Mouse (Mus musculus) erythroblast, embryonic 14.5 days (primary cell): ENCODE data around the gene Sema3d. TPM values are rescaled to one million over a fixed set of nuclear protein-coding genes. Genes with fewer than 3 reads are reported as not detected.

Experiments used
- H3K27me3 ChIP-seq: 2 replicates; pipeline ENCODE4 v1.6.1; 2012; ENCODE audit warnings: inconsistent platforms; ENCODE audit not compliant: control insufficient read depth
- H3K36me3 ChIP-seq: 2 replicates; pipeline ENCODE4 v1.6.1; 2012; ENCODE audit warnings: mild to moderate bottlenecking, inconsistent platforms; ENCODE audit not compliant: control insufficient read depth
- H3K4me1 ChIP-seq: 2 replicates; pipeline ENCODE4 v1.6.1; 2012; ENCODE audit warnings: inconsistent platforms; ENCODE audit not compliant: control insufficient read depth
- H3K4me3 ChIP-seq: replicated peaks from 2 replicates; pipeline ENCODE3; 2012; ENCODE audit warnings: moderate library complexity, mild to moderate bottlenecking, inconsistent platforms
- H3K9me3 ChIP-seq: 2 replicates; pipeline ENCODE4 v1.6.1; 2012; ENCODE audit warnings: low read length, inconsistent platforms, mixed read lengths; ENCODE audit not compliant: control insufficient read depth
- GATA1 ChIP-seq: IDR thresholded peaks from 2 replicates; pipeline ENCODE4 v1.6.1; 2012; ENCODE audit warnings: low read length, inconsistent platforms, mixed read lengths
- TAL1 ChIP-seq: IDR thresholded peaks from 3 replicates; pipeline ENCODE4 v1.6.1; 2012; ENCODE audit warnings: low read length, inconsistent platforms, mixed read lengths
- polyA plus RNA-seq: library from polyadenylated mRNA; stranded (reverse); fragments of >175 nt; gene quantifications from 2 replicates; pipeline ENCODE4 v1.2.3, GENCODE M21; 2012

Sema3d gene
- polyA plus RNA-seq, 1 experiment: not detected

- no peaks in the 10 kb centered on the region for H3K9me3 ChIP-seq
- TF ChIP-seq GATA1 (no peak), TAL1 (no peak)
- no peaks in the 10 kb centered on the region for H3K36me3 ChIP-seq
- no peak overlapping the region for H3K4me3 ChIP-seq
- H3K27me3 ChIP-seq: no peaks in the 10 kb centered on the region
- H3K4me1 ChIP-seq: no peaks in the 10 kb centered on the region
Observed at GRCm38 (mm10) chr5:12491704-12492103, 108.5 kb downstream of the Sema3d start.

- Histone ChIP-seq H3K4me3 (no peak overlapping the region), H3K27me3 (no peaks in the 10 kb centered on the region), H3K4me1 (no peaks in the 10 kb centered on the region), H3K9me3 (no peaks in the 10 kb centered on the region), H3K36me3 (no peaks in the 10 kb centered on the region)
- TF ChIP-seq TAL1: no peak
- no peak for TF ChIP-seq GATA1
Observed at GRCm38 (mm10) chr5:12498227-12498928, 115.2 kb downstream of the Sema3d start.

GRCm38 (mm10) chr5:12499037-12499436, 115.9 kb downstream of the Sema3d start:
- H3K4me1 ChIP-seq: no peaks in the 10 kb centered on the region
- no peak overlapping the region for H3K4me3 ChIP-seq
- H3K9me3 ChIP-seq: no peaks in the 10 kb centered on the region
- TF ChIP-seq GATA1: no peak
- no peaks in the 10 kb centered on the region for H3K36me3 ChIP-seq
- H3K27me3 ChIP-seq: no peaks in the 10 kb centered on the region

- TF ChIP-seq TAL1: no peak
- TF ChIP-seq GATA1: no peak
- Histone ChIP-seq H3K9me3 (no peaks in the 10 kb centered on the region), H3K4me3 (no peak overlapping the region), H3K27me3 (no peaks in the 10 kb centered on the region), H3K36me3 (no peaks in the 10 kb centered on the region), H3K4me1 (no peaks in the 10 kb centered on the region)
Observed at GRCm38 (mm10) chr5:12499791-12500504, 116.8 kb downstream of the Sema3d start.

- TF ChIP-seq TAL1 (no peak), GATA1 (no peak)
- Histone ChIP-seq H3K4me3 (no peak overlapping the region), H3K4me1 (no peaks in the 10 kb centered on the region), H3K36me3 (no peaks in the 10 kb centered on the region), H3K9me3 (no peaks in the 10 kb centered on the region), H3K27me3 (no peaks in the 10 kb centered on the region)
Observed at GRCm38 (mm10) chr5:12512471-12512870, 129.3 kb downstream of the Sema3d start.

- no peaks in the 10 kb centered on the region for H3K27me3 ChIP-seq
- no peak for TF ChIP-seq TAL1
- TF ChIP-seq GATA1: no peak
- no peak overlapping the region for H3K4me3 ChIP-seq
- no peaks in the 10 kb centered on the region for H3K36me3 ChIP-seq
- H3K9me3 ChIP-seq: no peaks in the 10 kb centered on the region
- H3K4me1 ChIP-seq: no peaks in the 10 kb centered on the region
Observed at GRCm38 (mm10) chr5:12515283-12515682, 132.1 kb downstream of the Sema3d start.

GRCm38 (mm10) chr5:12525235-12525767, 142.1 kb downstream of the Sema3d start:
- H3K4me1 ChIP-seq: no peaks in the 10 kb centered on the region
- no peaks in the 10 kb centered on the region for H3K9me3 ChIP-seq
- H3K4me3 ChIP-seq: no peak overlapping the region
- TF ChIP-seq GATA1 (no peak), TAL1 (no peak)
- no peaks in the 10 kb centered on the region for H3K27me3 ChIP-seq
- H3K36me3 ChIP-seq: no peaks in the 10 kb centered on the region

GRCm38 (mm10) chr5:12528596-12528995, 145.4 kb downstream of the Sema3d start:
- no peak for TF ChIP-seq GATA1
- no peak for TF ChIP-seq TAL1
- Histone ChIP-seq H3K4me3 (no peak overlapping the region), H3K36me3 (no peaks in the 10 kb centered on the region), H3K9me3 (no peaks in the 10 kb centered on the region), H3K4me1 (no peaks in the 10 kb centered on the region), H3K27me3 (no peaks in the 10 kb centered on the region)

GRCm38 (mm10) chr5:12529771-12530170, 146.6 kb downstream of the Sema3d start:
- TF ChIP-seq GATA1 (no peak), TAL1 (no peak)
- Histone ChIP-seq H3K9me3 (no peaks in the 10 kb centered on the region), H3K4me1 (no peaks in the 10 kb centered on the region), H3K36me3 (no peaks in the 10 kb centered on the region), H3K27me3 (no peaks in the 10 kb centered on the region), H3K4me3 (no peak overlapping the region)
